Mouse (Mus musculus): ENCODE results near the gene Cxcl16.
"Not testable (repeated sequence)": the region's sequence is repeated elsewhere in the genome, so short reads cannot be mapped to it uniquely, and the experiment has no call there.

The Cxcl16 gene

GRCm38 (mm10) chr11:70453261-70454044 is 6.3 kb downstream of the Cxcl16 start:
- DNase-seq (ENCODE audit: low spot score), result no peak

GRCm38 (mm10) chr11:70451797-70452498 is 7.8 kb downstream of the Cxcl16 start, which contains the start of gene Med11:
Med11 (plus strand) TSS chr11:70451919.
- peak; percentile 87 for DNase-seq (ENCODE audit: low spot score)

- no peak for DNase-seq (ENCODE audit: low spot score)
These were observed 8.9 kb downstream of the Cxcl16 start for GRCm38 (mm10) chr11:70450926-70451325.

- DNase-seq (ENCODE audit: low spot score), result no peak
These were observed 12.4 kb downstream of the Cxcl16 start for GRCm38 (mm10) chr11:70447373-70447772.

GRCm38 (mm10) chr11:70446756-70447155 is 13.0 kb downstream of the Cxcl16 start:
- DNase-seq (ENCODE audit: low spot score), result no peak

- DNase-seq (ENCODE audit: low spot score), result no peak
These were observed 15.1 kb downstream of the Cxcl16 start for GRCm38 (mm10) chr11:70444667-70445066.

GRCm38 (mm10) chr11:70443964-70444363 is 15.8 kb downstream of the Cxcl16 start:
- no peak for DNase-seq (ENCODE audit: low spot score)

- no peak for DNase-seq (ENCODE audit: low spot score)
These were observed 17.9 kb downstream of the Cxcl16 start for GRCm38 (mm10) chr11:70441882-70442281.

- DNase-seq (ENCODE audit: low spot score), result no peak
These were observed 19.1 kb downstream of the Cxcl16 start for GRCm38 (mm10) chr11:70440637-70441036.

GRCm38 (mm10) chr11:70438728-70439374 is 20.9 kb downstream of the Cxcl16 start:
- DNase-seq (ENCODE audit: low spot score), result no peak

GRCm38 (mm10) chr11:70437426-70437825 is 22.4 kb downstream of the Cxcl16 start:
- DNase-seq (ENCODE audit: low spot score), result no peak

GRCm38 (mm10) chr11:70435476-70435875 is 24.3 kb downstream of the Cxcl16 start:
- no peak for DNase-seq (ENCODE audit: low spot score)

- no peak for DNase-seq (ENCODE audit: low spot score)
These were observed 25.8 kb downstream of the Cxcl16 start for GRCm38 (mm10) chr11:70433951-70434350.

GRCm38 (mm10) chr11:70433569-70433943 is 26.2 kb downstream of the Cxcl16 start:
- DNase-seq (ENCODE audit: low spot score), result no peak

- no peak for DNase-seq (ENCODE audit: low spot score)
These were observed 26.8 kb downstream of the Cxcl16 start for GRCm38 (mm10) chr11:70432895-70433568.

- DNase-seq (ENCODE audit: low spot score), result peak; percentile 99
These were observed 27.5 kb downstream of the Cxcl16 start, which contains the start of gene Arrb2 for GRCm38 (mm10) chr11:70432048-70432894. Arrb2 (plus strand) TSS chr11:70432635.

- no peak for DNase-seq (ENCODE audit: low spot score)
These were observed 28.2 kb downstream of the Cxcl16 start for GRCm38 (mm10) chr11:70431574-70431973.

- not testable (repeated sequence) for DNase-seq (ENCODE audit: low spot score)
These were observed 33.2 kb downstream of the Cxcl16 start for GRCm38 (mm10) chr11:70426598-70426997.

- DNase-seq (ENCODE audit: low spot score), result no peak
These were observed 40.3 kb downstream of the Cxcl16 start for GRCm38 (mm10) chr11:70419486-70419885.

- no peak for DNase-seq (ENCODE audit: low spot score)
These were observed 41.6 kb downstream of the Cxcl16 start for GRCm38 (mm10) chr11:70418199-70418598.

- peak; percentile 76 for DNase-seq (ENCODE audit: low spot score)
These were observed 45.8 kb downstream of the Cxcl16 start for GRCm38 (mm10) chr11:70413961-70414360.
